Mouse (Mus musculus) midbrain, embryonic 15.5 days (tissue): ENCODE measurements at regions not wholly inside any gene's neighbourhood (a gene's known extent, or its start where the extent isn't known, plus 50 kb on each side); places are given as distances from the start of the nearest gene placed in this dataset.
"Not testable (repeated sequence)": the region's sequence is repeated elsewhere in the genome, so short reads cannot be mapped to it uniquely, and the experiment has no call there.

Experiments
- ATAC-seq: fragments of 200-750 bp; cut with Nextera tagmentation; replicated peaks from 2 replicates; pipeline ENCODE4 v1.8.0; 2017; ENCODE audit warnings: moderate TSS enrichment
- H3K27ac ChIP-seq: fragments of 300-500 bp; sonication (generic); 2 replicates; pipeline ENCODE4 v1.5.1; 2015; ENCODE audit warnings: mild to moderate bottlenecking, inconsistent platforms
- H3K27me3 ChIP-seq: fragments of 300-500 bp; sonication (generic); replicated peaks from 2 replicates; pipeline ENCODE4 v1.6.1; 2015; ENCODE audit warnings: inconsistent platforms
- H3K36me3 ChIP-seq: fragments of 300-500 bp; sonication (generic); replicated peaks from 2 replicates; pipeline ENCODE4 v1.6.1; 2015; ENCODE audit warnings: inconsistent platforms
- H3K4me1 ChIP-seq: fragments of 300-500 bp; sonication (generic); 2 replicates; pipeline ENCODE4 v1.6.1; 2015; ENCODE audit warnings: inconsistent platforms
- H3K4me2 ChIP-seq: fragments of 300-500 bp; sonication (generic); 2 replicates; pipeline ENCODE4 v1.6.1; 2015; ENCODE audit warnings: inconsistent platforms, mild to moderate bottlenecking, moderate library complexity
- H3K4me3 ChIP-seq: fragments of 300-500 bp; sonication (generic); 2 replicates; pipeline ENCODE4 v1.5.1; 2015; ENCODE audit warnings: mild to moderate bottlenecking, inconsistent platforms
- H3K9ac ChIP-seq: fragments of 300-500 bp; sonication (generic); 2 replicates; pipeline ENCODE4 v1.6.1; 2015; ENCODE audit warnings: mild to moderate bottlenecking, inconsistent platforms
- H3K9me3 ChIP-seq: fragments of 300-500 bp; sonication (generic); 2 replicates; pipeline ENCODE4 v1.6.1; 2016; ENCODE audit warnings: inconsistent platforms
- WGBS: fragments of 180-500 bp; shearing (Covaris S2); methylation state at CpG from one replicate; pipeline ENCODE4 v1.1.7; 2015; ENCODE audit warnings: mixed read lengths; 5-methylcytosine and 5-hydroxymethylcytosine counted together

- no peaks in the 10 kb centered on the region for H3K27me3 ChIP-seq
- H3K9ac ChIP-seq, result no peak overlapping the region
- H3K4me3 ChIP-seq, result no peak overlapping the region
- H3K36me3 ChIP-seq, result no peaks in the 10 kb centered on the region
- ATAC-seq, result peak; percentile 74
- H3K4me2 ChIP-seq, result no peak overlapping the region
- WGBS, result 27% methylated on average over 7 of the region's 7 CpGs
- peaks cover 10% of the 10 kb centered on the region for H3K4me1 ChIP-seq
- no peaks in the 10 kb centered on the region for H3K9me3 ChIP-seq
- H3K27ac ChIP-seq, result no peak overlapping the region
Measured at GRCm38 (mm10) chr2:117455740-117456455, 113.1 kb upstream of the Rasgrp1 start.

GRCm38 (mm10) chr2:117456456-117457020 is 113.7 kb upstream of the Rasgrp1 start:
- Histone ChIP-seq H3K9me3 (no peaks in the 10 kb centered on the region), H3K36me3 (no peaks in the 10 kb centered on the region), H3K4me3 (no peak overlapping the region), H3K4me2 (no peak overlapping the region), H3K27me3 (no peaks in the 10 kb centered on the region), H3K4me1 (peaks cover 10% of the 10 kb centered on the region), H3K9ac (no peak overlapping the region), H3K27ac (no peak overlapping the region)
- no peak for ATAC-seq
- 54% methylated on average over 13 of the region's 13 CpGs for WGBS

GRCm38 (mm10) chr2:117461541-117462290 is 118.9 kb upstream of the Rasgrp1 start:
- H3K4me1 ChIP-seq, result no peaks in the 10 kb centered on the region
- ATAC-seq, result no peak
- 84% methylated on average over 4 of the region's 4 CpGs for WGBS
- H3K27ac ChIP-seq, result no peak overlapping the region
- no peaks in the 10 kb centered on the region for H3K36me3 ChIP-seq
- H3K9me3 ChIP-seq, result no peaks in the 10 kb centered on the region
- H3K4me2 ChIP-seq, result no peak overlapping the region
- H3K27me3 ChIP-seq, result no peaks in the 10 kb centered on the region
- H3K9ac ChIP-seq, result no peak overlapping the region
- no peak overlapping the region for H3K4me3 ChIP-seq

GRCm38 (mm10) chr2:117474885-117475542 is 132.2 kb upstream of the Rasgrp1 start:
- H3K4me1 ChIP-seq, result no peaks in the 10 kb centered on the region
- no peak overlapping the region for H3K4me2 ChIP-seq
- H3K27ac ChIP-seq, result no peak overlapping the region
- WGBS, result 87% methylated on average over 2 of the region's 2 CpGs
- no peaks in the 10 kb centered on the region for H3K27me3 ChIP-seq
- H3K4me3 ChIP-seq, result no peak overlapping the region
- H3K36me3 ChIP-seq, result no peaks in the 10 kb centered on the region
- H3K9me3 ChIP-seq, result no peaks in the 10 kb centered on the region
- H3K9ac ChIP-seq, result no peak overlapping the region
- ATAC-seq, result no peak

GRCm38 (mm10) chr2:117475561-117475960 is 132.8 kb upstream of the Rasgrp1 start:
- 46% methylated on average over 3 of the region's 3 CpGs for WGBS

GRCm38 (mm10) chr2:117477503-117477902 is 134.7 kb upstream of the Rasgrp1 start:
- H3K9me3 ChIP-seq, H3K36me3 ChIP-seq, H3K27ac ChIP-seq, H3K4me2 ChIP-seq, H3K27me3 ChIP-seq, H3K9ac ChIP-seq, H3K4me1 ChIP-seq, H3K4me3 ChIP-seq: not testable (repeated sequence)
- ATAC-seq, result 0 out of 2 replicates have a peak, but pooled peaks have one; percentile 48
- 88% methylated on average over 11 of the region's 11 CpGs for WGBS

More at GRCm38 (mm10) chr2:117475561-117475960, 132.8 kb upstream of the Rasgrp1 start:
- no peak overlapping the region for H3K4me3 ChIP-seq
- H3K9ac ChIP-seq, result no peak overlapping the region
- no peaks in the 10 kb centered on the region for H3K9me3 ChIP-seq
- H3K27me3 ChIP-seq, result no peaks in the 10 kb centered on the region
- no peak overlapping the region for H3K27ac ChIP-seq
- no peak for ATAC-seq
- no peak overlapping the region for H3K4me2 ChIP-seq
- no peaks in the 10 kb centered on the region for H3K36me3 ChIP-seq
- H3K4me1 ChIP-seq, result no peaks in the 10 kb centered on the region

GRCm38 (mm10) chr2:117479244-117480009 is 136.6 kb upstream of the Rasgrp1 start:
- not testable (repeated sequence) for H3K27me3 ChIP-seq, H3K4me2 ChIP-seq, H3K4me1 ChIP-seq, H3K4me3 ChIP-seq, H3K9ac ChIP-seq, H3K9me3 ChIP-seq, H3K36me3 ChIP-seq
- 74% methylated on average over 16 of the region's 16 CpGs for WGBS
- H3K27ac ChIP-seq, result 0 out of 2 replicates have a peak overlapping the region, but pooled peaks have one; percentile 15
- peak; percentile 56 for ATAC-seq

- no peak overlapping the region for H3K4me2 ChIP-seq
- no peak overlapping the region for H3K4me3 ChIP-seq
- no peak for ATAC-seq
- 93% methylated on average over 2 of the region's 2 CpGs for WGBS
- H3K36me3 ChIP-seq, result no peaks in the 10 kb centered on the region
- no peaks in the 10 kb centered on the region for H3K9me3 ChIP-seq
- no peaks in the 10 kb centered on the region for H3K4me1 ChIP-seq
- no peak overlapping the region for H3K27ac ChIP-seq
- H3K27me3 ChIP-seq, result no peaks in the 10 kb centered on the region
- H3K9ac ChIP-seq, result no peak overlapping the region
Measured at GRCm38 (mm10) chr2:117486447-117486846, 143.6 kb upstream of the Rasgrp1 start.

- H3K27me3 ChIP-seq, result no peaks in the 10 kb centered on the region
- no peak overlapping the region for H3K27ac ChIP-seq
- no peak overlapping the region for H3K9ac ChIP-seq
- H3K4me3 ChIP-seq, result no peak overlapping the region
- no peak overlapping the region for H3K4me2 ChIP-seq
- H3K36me3 ChIP-seq, result no peaks in the 10 kb centered on the region
- 90% methylated on average over 5 of the region's 5 CpGs for WGBS
- ATAC-seq, result no peak
- no peaks in the 10 kb centered on the region for H3K9me3 ChIP-seq
- no peaks in the 10 kb centered on the region for H3K4me1 ChIP-seq
Measured at GRCm38 (mm10) chr2:117498565-117498964, 155.8 kb upstream of the Rasgrp1 start.

GRCm38 (mm10) chr2:117502611-117503010 is 159.8 kb upstream of the Rasgrp1 start:
- no peak for ATAC-seq
- Histone ChIP-seq H3K4me1 (no peaks in the 10 kb centered on the region), H3K4me3 (no peak overlapping the region), H3K9ac (no peak overlapping the region), H3K27me3 (no peaks in the 10 kb centered on the region), H3K36me3 (no peaks in the 10 kb centered on the region), H3K27ac (no peak overlapping the region), H3K9me3 (no peaks in the 10 kb centered on the region), H3K4me2 (no peak overlapping the region)

- Histone ChIP-seq H3K36me3 (no peaks in the 10 kb centered on the region), H3K4me2 (no peak overlapping the region), H3K4me1 (no peaks in the 10 kb centered on the region), H3K27ac (no peak overlapping the region), H3K9me3 (no peaks in the 10 kb centered on the region), H3K4me3 (no peak overlapping the region), H3K9ac (no peak overlapping the region), H3K27me3 (no peaks in the 10 kb centered on the region)
- no peak for ATAC-seq
- WGBS, result 56% methylated on average over 3 of the region's 3 CpGs
Measured at GRCm38 (mm10) chr2:117511737-117512136, 168.9 kb upstream of the Rasgrp1 start.

- Histone ChIP-seq H3K9ac (no peak overlapping the region), H3K4me3 (no peak overlapping the region)
Measured at GRCm38 (mm10) chr2:117512551-117512950, 169.8 kb upstream of the Rasgrp1 start.

More at GRCm38 (mm10) chr2:117512551-117512950, 169.8 kb upstream of the Rasgrp1 start:
- Histone ChIP-seq H3K4me2 (no peak overlapping the region), H3K36me3 (no peaks in the 10 kb centered on the region), H3K4me1 (no peaks in the 10 kb centered on the region), H3K27ac (no peak overlapping the region), H3K9me3 (no peaks in the 10 kb centered on the region), H3K27me3 (no peaks in the 10 kb centered on the region)
- whole genome bisulfite sequencing, result 81% methylated on average over 9 of the region's 9 CpGs
- no peak for ATAC-seq
